Mouse (Mus musculus) MEL (cell line): ENCODE measurements at regions not wholly inside any gene's neighbourhood (a gene's known extent, or its start where the extent isn't known, plus 50 kb on each side); places are given as distances from the start of the nearest gene placed in this dataset.

Experiments used
- DNase-seq: peaks from one replicate; pipeline ENCODE4 v3.0.0; 2011; ENCODE audit warnings: low read depth, low spot score
- H3K27ac ChIP-seq: 2 replicates; pipeline ENCODE4 v1.5.1; 2012; ENCODE audit warnings: low read depth, mild to moderate bottlenecking, control low read depth, low read length, moderate library complexity; ENCODE audit not compliant: control insufficient read depth
- H3K27me3 ChIP-seq, 2 experiments: fragments of 150-350 bp in 1 of 2; sonication (generic) in 1 of 2; 2 replicates each; pipeline ENCODE4 v1.6.1; 2012; ENCODE audit warnings: low read length in 2 of 2, mild to moderate bottlenecking in 2 of 2, improper control_type of control experiment in 1 of 2, moderate library complexity in 1 of 2; ENCODE audit not compliant: insufficient read depth in 2 of 2, control insufficient read depth in 1 of 2
- H3K36me3 ChIP-seq, 2 experiments: 2 replicates each; pipeline ENCODE4 v1.6.1; 2012 to 2014; ENCODE audit warnings: low read length in 2 of 2, improper control_type of control experiment in 1 of 2, inconsistent platforms in 1 of 2, mild to moderate bottlenecking in 1 of 2; ENCODE audit not compliant: insufficient read depth in 2 of 2, control insufficient read depth in 1 of 2
- H3K4me1 ChIP-seq, 2 experiments: fragments of 150-350 bp in 1 of 2; sonication (generic) in 1 of 2; 2 replicates each; pipeline ENCODE4 v1.6.1; 2012; ENCODE audit warnings: low read length in 2 of 2, improper control_type of control experiment in 1 of 2, mild to moderate bottlenecking in 1 of 2; ENCODE audit not compliant: insufficient read depth in 2 of 2, control insufficient read depth in 1 of 2
- H3K4me3 ChIP-seq, 2 experiments: fragments of 150-350 bp in 1 of 2; sonication (generic) in 1 of 2; 2 replicates each; pipeline ENCODE4 v1.5.1; 2012; ENCODE audit warnings: low read depth in 2 of 2, low read length in 2 of 2, mild to moderate bottlenecking in 2 of 2, moderate library complexity in 2 of 2, control low read depth in 1 of 2, improper control_type of control experiment in 1 of 2; ENCODE audit not compliant: control insufficient read depth in 1 of 2, insufficient read depth in 1 of 2
- H3K79me2 ChIP-seq: 2 replicates; pipeline ENCODE4 v1.6.1; 2012; ENCODE audit warnings: mild to moderate bottlenecking, low read length, moderate library complexity; ENCODE audit not compliant: control insufficient read depth, poor library complexity, insufficient read depth
- H3K9ac ChIP-seq: 2 replicates; pipeline ENCODE4 v1.6.1; 2012; ENCODE audit warnings: low read depth, mild to moderate bottlenecking, control low read depth, low read length, moderate library complexity; ENCODE audit not compliant: control insufficient read depth, poor library complexity, severe bottlenecking
- H3K9me3 ChIP-seq: fragments of 150-350 bp; sonication (generic); replicated peaks from 2 replicates; pipeline ENCODE4 v1.6.1; 2012; ENCODE audit warnings: mild to moderate bottlenecking, low read length, improper control_type of control experiment, moderate library complexity; ENCODE audit not compliant: insufficient read depth
- ELF1 ChIP-seq: IDR thresholded peaks from 2 replicates; pipeline ENCODE4 v1.6.1; 2014; ENCODE audit warnings: low read depth, mild to moderate bottlenecking, inconsistent platforms, low read length, improper control_type of control experiment, moderate library complexity
- EP300 ChIP-seq, 2 experiments: IDR thresholded peaks; 2 replicates each; pipeline ENCODE4 v1.6.1; 2011; ENCODE audit warnings: improper control_type of control experiment in 2 of 2, low read length in 2 of 2, low read depth in 1 of 2, mild to moderate bottlenecking in 1 of 2
- ETS1 ChIP-seq: IDR thresholded peaks from 2 replicates; pipeline ENCODE4 v1.6.1; 2012; ENCODE audit warnings: low read depth, mild to moderate bottlenecking, inconsistent platforms, low read length, improper control_type of control experiment, moderate library complexity
- GABPA ChIP-seq: IDR thresholded peaks from 2 replicates; pipeline ENCODE4 v1.6.1; 2012; ENCODE audit warnings: low read depth, mild to moderate bottlenecking, inconsistent platforms, low read length, improper control_type of control experiment, moderate library complexity
- GATA1 ChIP-seq: IDR thresholded peaks from 2 replicates; pipeline ENCODE4 v1.6.1; 2011; ENCODE audit warnings: low read depth, low read length, improper control_type of control experiment
- HCFC1 ChIP-seq: IDR thresholded peaks from 2 replicates; pipeline ENCODE4 v1.6.1; 2012; ENCODE audit warnings: low read depth, mild to moderate bottlenecking, inconsistent platforms, low read length, improper control_type of control experiment, moderate library complexity
- KAT2A ChIP-seq: conservative IDR thresholded peaks from 2 replicates; pipeline ENCODE4 v1.6.1; 2012; ENCODE audit warnings: low read depth, low read length, improper control_type of control experiment, inconsistent platforms
- MAX ChIP-seq: IDR thresholded peaks from 2 replicates; pipeline ENCODE4 v1.6.1; 2011; ENCODE audit warnings: low read length, improper control_type of control experiment
- MEF2A ChIP-seq: IDR thresholded peaks from 2 replicates; pipeline ENCODE4 v1.6.1; 2014; ENCODE audit warnings: low read depth, mild to moderate bottlenecking, inconsistent platforms, low read length, improper control_type of control experiment; ENCODE audit not compliant: poor library complexity, insufficient replicate concordance, severe bottlenecking; ENCODE audit errors: extremely low read depth
- MXI1 ChIP-seq: IDR thresholded peaks from 2 replicates; pipeline ENCODE4 v1.6.1; 2011; ENCODE audit warnings: mild to moderate bottlenecking, low read depth, low read length, improper control_type of control experiment
- MYB ChIP-seq: IDR thresholded peaks from 2 replicates; pipeline ENCODE4 v1.6.1; 2011; ENCODE audit warnings: mild to moderate bottlenecking, low read depth, low read length, improper control_type of control experiment
- NELFE ChIP-seq: IDR thresholded peaks from 2 replicates; pipeline ENCODE4 v1.6.1; 2011; ENCODE audit warnings: low read depth, low read length, improper control_type of control experiment
- NRF1 ChIP-seq: IDR thresholded peaks from 2 replicates; pipeline ENCODE4 v1.6.1; 2014; ENCODE audit warnings: low read depth, mild to moderate bottlenecking, inconsistent platforms, low read length, improper control_type of control experiment, moderate library complexity; ENCODE audit not compliant: poor library complexity, insufficient read depth, severe bottlenecking
- POLR2A ChIP-seq, 2 experiments: IDR thresholded peaks; 2 replicates each; pipeline ENCODE4 v1.6.1; 2011 to 2012; ENCODE audit warnings: low read length in 2 of 2, mild to moderate bottlenecking in 2 of 2, control low read depth in 1 of 2, improper control_type of control experiment in 1 of 2, low read depth in 1 of 2, moderate library complexity in 1 of 2; ENCODE audit not compliant: control insufficient read depth in 1 of 2, insufficient read depth in 1 of 2, poor library complexity in 1 of 2
- POLR2AphosphoS2 ChIP-seq: IDR thresholded peaks from 2 replicates; pipeline ENCODE4 v1.6.1; 2011; ENCODE audit warnings: low read length, improper control_type of control experiment
- RCOR1 ChIP-seq: IDR thresholded peaks from 2 replicates; pipeline ENCODE4 v1.6.1; 2012; ENCODE audit warnings: low read depth, mild to moderate bottlenecking, inconsistent platforms, low read length, improper control_type of control experiment
- SIN3A ChIP-seq: IDR thresholded peaks from 2 replicates; pipeline ENCODE4 v1.6.1; 2012; ENCODE audit warnings: low read length, improper control_type of control experiment, inconsistent platforms
- SMC3 ChIP-seq: IDR thresholded peaks from 2 replicates; pipeline ENCODE4 v1.6.1; 2011; ENCODE audit warnings: low read depth, low read length, improper control_type of control experiment
- TBP ChIP-seq: IDR thresholded peaks from 2 replicates; pipeline ENCODE4 v1.8.0; 2011; ENCODE audit warnings: low read depth, low read length, improper control_type of control experiment
- UBTF ChIP-seq: IDR thresholded peaks from 2 replicates; pipeline ENCODE4 v1.6.1; 2012; ENCODE audit warnings: low read depth, mild to moderate bottlenecking, inconsistent platforms, low read length, improper control_type of control experiment, moderate library complexity, borderline replicate concordance; ENCODE audit not compliant: insufficient read depth
- USF1 ChIP-seq: IDR thresholded peaks from 2 replicates; pipeline ENCODE4 v1.6.1; 2014; ENCODE audit warnings: low read depth, mild to moderate bottlenecking, inconsistent platforms, low read length, improper control_type of control experiment, moderate library complexity
- USF2 ChIP-seq, 2 experiments: IDR thresholded peaks; 2 replicates each; pipeline ENCODE4 v1.6.1; 2011 to 2012; ENCODE audit warnings: improper control_type of control experiment in 2 of 2, low read length in 2 of 2, borderline replicate concordance in 1 of 2, inconsistent platforms in 1 of 2, low read depth in 1 of 2, mild to moderate bottlenecking in 1 of 2; ENCODE audit not compliant: insufficient read depth in 1 of 2

GRCm38 (mm10) chr11:24727404-24727803 is 649.5 kb downstream of the Bcl11a start:
- TF ChIP-seq UBTF (no peak), GATA1 (no peak), TBP (no peak), ELF1 (no peak), EP300 (IDR thresholded peaks at IDR 0.05; ENCODE audit: low read depth in 1 of 2, low read length in 2 of 2) (no peak), SMC3 (no peak), MEF2A (no peak), USF1 (no peak), USF2 (IDR thresholded peaks at IDR 0.05; ENCODE audit: borderline replicate concordance in 1 of 2, insufficient read depth in 1 of 2, low read depth in 1 of 2, low read length in 2 of 2) (no peak), RCOR1 (no peak), GABPA (no peak), MAX (no peak)
- TF ChIP-seq, all 39 proteins: peak for 0
- DNase-seq = no peak

GRCm38 (mm10) chr11:24731431-24731830 is 653.6 kb downstream of the Bcl11a start:
- H3K27me3 ChIP-seq = no peaks in the 10 kb centered on the region
- no peak for DNase-seq
- no peak for TF ChIP-seq MYB
- TF ChIP-seq NRF1 = no peak
- no peak for TF ChIP-seq POLR2A (IDR thresholded peaks at IDR 0.05; ENCODE audit: control insufficient read depth in 1 of 2, insufficient read depth in 1 of 2, low read depth in 1 of 2, low read length in 2 of 2, poor library complexity in 1 of 2)
- no peak overlapping the region for H3K4me3 ChIP-seq
- no peaks in the 10 kb centered on the region for H3K9me3 ChIP-seq
- H3K27ac ChIP-seq = no peak overlapping the region
- H3K79me2 ChIP-seq = no peaks in the 10 kb centered on the region
- no peak overlapping the region for H3K9ac ChIP-seq
- no peaks in the 10 kb centered on the region for H3K36me3 ChIP-seq
- no peaks in the 10 kb centered on the region for H3K4me1 ChIP-seq

More at GRCm38 (mm10) chr11:24727404-24727803, 649.5 kb downstream of the Bcl11a start:
- no peaks in the 10 kb centered on the region for H3K36me3 ChIP-seq
- no peaks in the 10 kb centered on the region for H3K79me2 ChIP-seq
- no peaks in the 10 kb centered on the region for H3K4me1 ChIP-seq
- H3K27ac ChIP-seq = no peak overlapping the region
- H3K4me3 ChIP-seq = no peak overlapping the region
- no peak overlapping the region for H3K9ac ChIP-seq
- H3K27me3 ChIP-seq = no peaks in the 10 kb centered on the region
- H3K9me3 ChIP-seq = no peaks in the 10 kb centered on the region

GRCm38 (mm10) chr11:24739710-24740255 is 661.9 kb downstream of the Bcl11a start:
- Histone ChIP-seq H3K4me3 (no peak overlapping the region), H3K9me3 (no peaks in the 10 kb centered on the region), H3K9ac (no peak overlapping the region), H3K36me3 (no peaks in the 10 kb centered on the region)
- DNase-seq = no peak
- TF ChIP-seq KAT2A = no peak
- TF ChIP-seq UBTF = no peak
- no peak for TF ChIP-seq SIN3A
- no peak for TF ChIP-seq ELF1
- TF ChIP-seq MYB = no peak
- no peak for TF ChIP-seq POLR2AphosphoS2
- no peak for TF ChIP-seq HCFC1
- TF ChIP-seq NELFE = no peak
- TF ChIP-seq ETS1 = no peak
- no peak for TF ChIP-seq MXI1
- TF ChIP-seq, all 39 proteins: peak for 0
- Histone ChIP-seq H3K4me1 (no peaks in the 10 kb centered on the region), H3K27ac (no peak overlapping the region), H3K79me2 (no peaks in the 10 kb centered on the region), H3K27me3 (no peaks in the 10 kb centered on the region)
